Mouse (Mus musculus): Measurements from ENCODE around the gene Gm525. TPM values are rescaled to one million over a fixed set of nuclear protein-coding genes. Genes with fewer than 3 reads are reported as not detected.
"Not testable (repeated sequence)": the region's sequence is repeated elsewhere in the genome, so short reads cannot be mapped to it uniquely, and the experiment has no call there.

The Gm525 gene
- polyA plus RNA-seq, 1 experiment from 2014 or later = not detected

DNA sequence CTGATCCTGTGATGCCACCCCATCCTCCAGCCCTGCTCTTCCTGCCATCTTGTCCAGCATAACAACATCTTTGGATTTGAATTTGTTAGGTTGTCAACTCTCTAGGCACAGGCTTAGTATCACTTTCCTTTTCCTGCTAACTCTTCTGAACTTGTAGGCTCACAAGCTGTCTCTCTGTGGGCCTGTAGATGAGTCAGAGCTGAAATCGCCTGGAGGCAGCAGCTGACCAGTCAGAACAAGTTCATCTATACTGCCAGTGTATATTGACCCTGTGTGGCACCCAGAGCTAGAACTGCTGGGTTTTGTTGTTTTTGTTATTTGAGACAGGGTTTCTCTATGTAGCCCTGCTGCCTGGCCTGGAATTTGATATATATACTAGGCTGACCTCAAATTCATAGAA lies 42.5 kb upstream of the Gm525 start:
- TF ChIP-seq CTCF (IDR thresholded peaks at IDR 0.05; ENCODE audit: low read depth) = no peak
- ATAC-seq (ENCODE audit: insufficient read depth) (no peak), DNase-seq (no peak)
- H3K4me3 ChIP-seq (ENCODE audit: low read depth, low read length) = no peak overlapping the region
- H3K9me3 ChIP-seq (ENCODE audit: low read depth, low read length) = no peaks in the 10 kb centered on the region
- no peaks in the 10 kb centered on the region; the same call in 1 of the 2 replicates for H3K4me1 ChIP-seq (ENCODE audit: insufficient read depth)
- H3K9ac ChIP-seq = no peak overlapping the region
- no peaks in the 10 kb centered on the region for H3K36me3 ChIP-seq (ENCODE audit: insufficient read depth)
- WGBS = 64% methylated on average over 1 of the region's 1 CpGs
- no peaks in the 10 kb centered on the region for H3K27me3 ChIP-seq (ENCODE audit: insufficient read depth, low read length)
- H3K4me2 ChIP-seq = no peak overlapping the region
- H3K27ac ChIP-seq (ENCODE audit: low read depth) = no peak overlapping the region

DNA sequence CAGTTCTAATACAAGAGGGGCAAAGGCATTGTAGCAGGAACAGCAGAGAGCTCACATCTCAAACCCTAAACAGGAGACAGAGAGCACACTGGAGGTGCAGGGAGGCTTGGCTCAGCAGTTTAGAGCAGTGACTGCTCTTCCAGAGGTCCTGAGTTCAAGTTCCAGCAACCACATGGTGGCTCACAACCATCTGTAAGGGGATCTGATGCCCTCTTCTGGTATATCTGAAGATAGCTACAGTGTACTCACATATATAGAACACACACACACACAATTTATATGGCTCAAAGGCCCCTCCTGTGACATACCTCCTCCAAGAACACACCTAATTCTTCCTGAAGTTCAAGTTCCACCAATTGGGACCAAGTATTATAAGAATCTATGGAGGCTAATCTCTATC lies 39.0 kb upstream of the Gm525 start:
- Histone ChIP-seq H3K27ac (ENCODE audit: low read depth) (no peak overlapping the region), H3K9me3 (ENCODE audit: low read depth, low read length) (no peaks in the 10 kb centered on the region), H3K4me1 (ENCODE audit: insufficient read depth) (no peaks in the 10 kb centered on the region), H3K36me3 (ENCODE audit: insufficient read depth) (peaks cover 13% of the 10 kb centered on the region), H3K4me2 (no peak overlapping the region), H3K4me3 (ENCODE audit: low read depth, low read length) (no peak overlapping the region), H3K9ac (no peak overlapping the region), H3K27me3 (ENCODE audit: insufficient read depth, low read length) (no peaks in the 10 kb centered on the region)
- 0 out of 2 replicates have a peak, but pooled peaks have one; percentile 16 for TF ChIP-seq CTCF (IDR thresholded peaks at IDR 0.05; ENCODE audit: low read depth)
- DNase-seq (no peak), ATAC-seq (ENCODE audit: insufficient read depth) (no peak)

DNA sequence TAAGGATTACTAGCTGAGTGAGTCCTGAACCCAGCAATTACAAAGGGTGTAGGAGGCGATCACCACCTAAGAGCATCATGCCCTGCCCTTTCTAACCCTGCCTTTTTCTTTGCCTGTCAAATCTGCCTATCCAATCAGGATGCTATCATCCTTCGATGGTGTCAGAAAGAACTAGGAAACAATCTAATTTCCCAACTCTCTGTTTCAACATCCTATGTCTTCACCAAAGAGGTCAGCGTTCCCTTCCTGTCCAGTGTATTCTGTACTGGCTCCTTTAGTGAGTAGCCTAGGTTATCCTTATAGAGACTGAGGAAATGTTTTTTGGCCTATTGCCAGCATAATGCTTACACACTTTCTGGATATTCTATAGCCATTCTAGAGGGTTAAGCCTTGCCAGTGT lies 38.1 kb upstream of the Gm525 start:
- H3K36me3 ChIP-seq (ENCODE audit: insufficient read depth) = peaks cover 22% of the 10 kb centered on the region
- no peak overlapping the region for H3K27ac ChIP-seq (ENCODE audit: low read depth)
- WGBS = 77% methylated on average over 3 of the region's 3 CpGs
- H3K4me2 ChIP-seq = no peak overlapping the region
- TF ChIP-seq CTCF (IDR thresholded peaks at IDR 0.05; ENCODE audit: low read depth) = no peak
- no peak overlapping the region for H3K4me3 ChIP-seq (ENCODE audit: low read depth, low read length)
- DNase-seq (peak; percentile 49), ATAC-seq (ENCODE audit: insufficient read depth) (no peak)
- H3K9me3 ChIP-seq (ENCODE audit: low read depth, low read length) = no peaks in the 10 kb centered on the region
- no peaks in the 10 kb centered on the region for H3K27me3 ChIP-seq (ENCODE audit: insufficient read depth, low read length)
- H3K4me1 ChIP-seq (ENCODE audit: insufficient read depth) = no peaks in the 10 kb centered on the region
- no peak overlapping the region for H3K9ac ChIP-seq

DNA sequence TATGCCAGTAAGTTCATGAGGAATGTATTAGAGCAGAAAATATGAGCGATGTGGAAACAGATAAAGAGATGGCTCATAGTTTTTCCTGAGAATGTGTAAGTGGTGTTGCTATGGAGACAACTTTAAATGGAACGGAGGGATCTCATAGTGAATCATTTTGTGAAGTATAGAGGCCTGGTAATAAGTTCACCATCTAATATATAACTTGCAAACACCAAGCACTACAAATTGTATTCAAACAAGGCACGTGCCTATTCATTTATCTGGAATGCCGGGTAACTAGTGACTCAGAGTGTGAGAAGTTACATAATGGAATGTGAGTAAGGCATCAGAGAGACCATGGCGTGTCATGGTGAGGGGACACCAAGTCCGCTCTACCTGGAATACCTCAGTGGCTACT lies 35.1 kb upstream of the Gm525 start:
- H3K4me3 ChIP-seq (ENCODE audit: low read depth, low read length) = no peak overlapping the region
- H3K9me3 ChIP-seq (ENCODE audit: low read depth, low read length) = no peaks in the 10 kb centered on the region
- H3K4me1 ChIP-seq (ENCODE audit: insufficient read depth) = no peaks in the 10 kb centered on the region
- peaks cover 45% of the 10 kb centered on the region for H3K36me3 ChIP-seq (ENCODE audit: insufficient read depth)
- H3K4me2 ChIP-seq = no peak overlapping the region
- TF ChIP-seq CTCF (IDR thresholded peaks at IDR 0.05; ENCODE audit: low read depth) = no peak
- H3K9ac ChIP-seq = no peak overlapping the region
- DNase-seq (no peak), ATAC-seq (ENCODE audit: insufficient read depth) (no peak)
- no peaks in the 10 kb centered on the region for H3K27me3 ChIP-seq (ENCODE audit: insufficient read depth, low read length)
- WGBS = 87% methylated on average over 6 of the region's 6 CpGs
- no peak overlapping the region for H3K27ac ChIP-seq (ENCODE audit: low read depth)

DNA sequence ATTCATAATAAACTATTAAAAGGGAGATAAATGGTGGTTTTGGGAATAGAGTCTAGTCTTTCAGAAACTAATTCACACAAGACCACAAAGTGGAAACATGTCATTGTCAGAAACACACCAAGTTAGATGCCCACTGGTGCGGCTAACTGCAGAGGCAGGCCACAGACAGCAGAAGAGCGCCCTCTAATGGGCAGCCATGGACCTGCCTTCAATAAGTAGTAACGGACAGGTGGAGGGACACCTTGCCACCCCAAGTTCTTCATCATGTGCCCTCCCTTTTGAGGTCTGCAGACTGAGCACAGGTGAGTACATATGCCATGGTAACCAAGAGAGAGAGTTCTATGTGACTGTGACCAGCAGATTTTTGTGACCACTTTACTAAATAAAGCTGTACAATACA lies 34.3 kb upstream of the Gm525 start:
- peak; percentile 75 for TF ChIP-seq CTCF (IDR thresholded peaks at IDR 0.05; ENCODE audit: low read depth)
- H3K36me3 ChIP-seq (ENCODE audit: insufficient read depth) = peaks cover 50% of the 10 kb centered on the region

DNA sequence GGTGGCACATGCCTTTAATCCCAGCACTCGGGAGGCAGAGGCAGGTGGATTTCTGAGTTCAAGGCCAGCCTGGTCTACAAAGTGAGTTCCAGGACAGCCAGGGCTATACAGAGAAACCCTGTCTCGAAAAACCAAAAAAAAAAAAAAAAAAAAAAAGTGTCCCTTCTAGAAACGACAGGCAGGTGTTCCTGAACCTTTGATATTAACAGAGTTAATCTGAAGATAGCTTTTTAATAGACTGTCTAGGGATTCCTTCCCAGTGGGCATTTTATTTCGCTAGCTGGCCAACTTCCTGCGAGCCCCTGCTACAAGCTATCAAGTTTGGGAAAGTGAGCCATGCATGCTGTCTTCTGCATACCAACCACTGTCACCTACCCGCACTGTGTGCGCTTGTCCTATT lies 32.6 kb upstream of the Gm525 start:
- WGBS = 88% methylated on average over 6 of the region's 7 CpGs
- H3K4me3 ChIP-seq (ENCODE audit: low read depth, low read length); H3K9me3 ChIP-seq (ENCODE audit: low read depth, low read length); ATAC-seq (ENCODE audit: insufficient read depth); DNase-seq; H3K27me3 ChIP-seq (ENCODE audit: insufficient read depth, low read length); H3K4me2 ChIP-seq; H3K27ac ChIP-seq (ENCODE audit: low read depth); H3K4me1 ChIP-seq (ENCODE audit: insufficient read depth); H3K9ac ChIP-seq: not testable (repeated sequence)
- peaks cover 68% of the 10 kb centered on the region for H3K36me3 ChIP-seq (ENCODE audit: insufficient read depth)

More for the DNA sequence above, 34.3 kb upstream of the Gm525 start:
- ATAC-seq (ENCODE audit: insufficient read depth) (no peak), DNase-seq (peak; percentile 71)
- Histone ChIP-seq H3K4me1 (ENCODE audit: insufficient read depth) (no peaks in the 10 kb centered on the region), H3K27me3 (ENCODE audit: insufficient read depth, low read length) (no peaks in the 10 kb centered on the region), H3K9ac (no peak overlapping the region), H3K4me3 (ENCODE audit: low read depth, low read length) (no peak overlapping the region), H3K9me3 (ENCODE audit: low read depth, low read length) (no peaks in the 10 kb centered on the region), H3K4me2 (no peak overlapping the region), H3K27ac (ENCODE audit: low read depth) (no peak overlapping the region)
- 25% methylated on average over 3 of the region's 3 CpGs for WGBS

DNA sequence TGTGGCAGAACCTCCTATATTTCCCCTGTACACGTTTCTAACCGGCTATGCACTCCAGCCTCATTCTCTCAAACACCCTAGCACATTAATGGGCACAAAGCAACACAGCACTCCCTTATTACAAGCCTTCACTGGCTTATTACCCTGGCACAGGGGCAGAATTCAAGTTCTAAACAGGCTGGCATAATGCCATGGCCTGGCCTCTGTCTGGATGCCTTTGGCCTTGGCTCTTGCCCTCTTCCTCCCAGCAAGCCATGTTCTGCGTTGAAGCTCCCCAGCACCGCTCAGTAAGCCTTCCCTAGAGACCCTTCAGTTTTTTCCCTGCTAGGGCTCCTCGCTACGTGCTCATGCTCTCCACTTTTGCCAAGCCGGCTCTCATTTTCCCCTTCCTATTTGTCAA lies 30.6 kb upstream of the Gm525 start:
- WGBS = 89% methylated on average over 7 of the region's 7 CpGs
- no peak for DNase-seq
- no peaks in the 10 kb centered on the region for H3K27me3 ChIP-seq (ENCODE audit: insufficient read depth, low read length)
- no peak overlapping the region for H3K27ac ChIP-seq (ENCODE audit: low read depth)
- no peaks in the 10 kb centered on the region for H3K4me1 ChIP-seq (ENCODE audit: insufficient read depth)
- no peak for ATAC-seq (ENCODE audit: insufficient read depth)
- no peak overlapping the region for H3K4me2 ChIP-seq
- no peak overlapping the region for H3K9ac ChIP-seq
- no peak overlapping the region for H3K4me3 ChIP-seq (ENCODE audit: low read depth, low read length)
- peaks cover 84% of the 10 kb centered on the region for H3K36me3 ChIP-seq (ENCODE audit: insufficient read depth)
- TF ChIP-seq CTCF (IDR thresholded peaks at IDR 0.05; ENCODE audit: low read depth) = no peak
- H3K9me3 ChIP-seq (ENCODE audit: low read depth, low read length) = no peaks in the 10 kb centered on the region

DNA sequence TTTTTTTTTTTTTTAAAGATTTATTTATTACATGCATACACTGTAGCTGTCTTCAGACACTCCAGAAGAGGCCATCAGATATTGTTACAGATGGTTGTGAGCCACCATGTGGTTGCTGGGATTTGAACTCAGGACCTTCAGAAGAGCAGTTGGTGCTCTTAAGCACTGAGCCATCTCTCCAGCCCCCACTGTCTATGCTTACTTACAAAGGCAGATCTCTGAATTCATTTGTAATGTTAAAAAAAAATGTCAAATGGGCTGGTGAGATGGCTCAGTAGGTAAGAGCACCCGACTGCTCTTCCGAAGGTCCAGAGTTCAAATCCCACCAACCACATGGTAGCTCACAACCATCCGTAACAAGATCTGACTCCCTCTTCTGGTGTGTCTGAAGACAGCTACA lies 28.1 kb upstream of the Gm525 start:
- not testable (repeated sequence) for ATAC-seq (ENCODE audit: insufficient read depth); H3K9ac ChIP-seq; H3K27me3 ChIP-seq (ENCODE audit: insufficient read depth, low read length); H3K27ac ChIP-seq (ENCODE audit: low read depth); H3K9me3 ChIP-seq (ENCODE audit: low read depth, low read length); H3K4me3 ChIP-seq (ENCODE audit: low read depth, low read length); H3K4me1 ChIP-seq (ENCODE audit: insufficient read depth); DNase-seq; H3K4me2 ChIP-seq
- H3K36me3 ChIP-seq (ENCODE audit: insufficient read depth) = peaks cover 84% of the 10 kb centered on the region
- WGBS = 98% methylated on average over 3 of the region's 3 CpGs
